Mouse (Mus musculus) heart, embryonic 13.5 days (tissue): Measurements from ENCODE around the gene Atp2a3. TPM values are rescaled to one million over a fixed set of nuclear protein-coding genes. Genes with fewer than 3 reads are reported as not detected.

Experiments
- ATAC-seq: fragments of 200-750 bp; cut with Nextera tagmentation; 2 replicates; pipeline ENCODE4 v1.8.0; 2017; ENCODE audit warnings: moderate TSS enrichment; ENCODE audit not compliant: insufficient number of reproducible peaks, low FRiP score, low TSS enrichment; ENCODE audit errors: extremely low read depth
- H3K27ac ChIP-seq: fragments of 300-500 bp; sonication (generic); replicated peaks from 2 replicates; pipeline ENCODE4 v1.5.1; 2015; ENCODE audit warnings: moderate library complexity, mild to moderate bottlenecking, inconsistent platforms
- H3K27me3 ChIP-seq: fragments of 300-500 bp; sonication (generic); replicated peaks from 2 replicates; pipeline ENCODE4 v1.6.1; 2015; ENCODE audit warnings: mild to moderate bottlenecking, inconsistent platforms
- H3K36me3 ChIP-seq: fragments of 300-500 bp; sonication (generic); 2 replicates; pipeline ENCODE4 v1.6.1; 2015; ENCODE audit warnings: mild to moderate bottlenecking, inconsistent platforms
- H3K4me1 ChIP-seq: fragments of 300-500 bp; sonication (generic); 2 replicates; pipeline ENCODE4 v1.6.1; 2015; ENCODE audit warnings: inconsistent platforms
- H3K4me2 ChIP-seq: fragments of 300-500 bp; sonication (generic); 2 replicates; pipeline ENCODE4 v1.6.1; 2015; ENCODE audit warnings: inconsistent platforms, mild to moderate bottlenecking, moderate library complexity
- H3K4me3 ChIP-seq: fragments of 300-500 bp; sonication (generic); 2 replicates; pipeline ENCODE4 v1.5.1; 2015; ENCODE audit warnings: moderate library complexity, mild to moderate bottlenecking, inconsistent platforms
- H3K9ac ChIP-seq: fragments of 300-500 bp; sonication (generic); 2 replicates; pipeline ENCODE4 v1.6.1; 2015; ENCODE audit warnings: inconsistent platforms, mild to moderate bottlenecking, moderate library complexity
- H3K9me3 ChIP-seq: fragments of 300-500 bp; sonication (generic); 2 replicates; pipeline ENCODE4 v1.6.1; 2016; ENCODE audit warnings: inconsistent platforms
- WGBS: fragments of 180-500 bp; shearing (Covaris S2); methylation state at CpG from one replicate; pipeline ENCODE4 v1.1.7; 2015; ENCODE audit warnings: mixed read lengths; 5-methylcytosine and 5-hydroxymethylcytosine counted together
- polyA plus RNA-seq: library from polyadenylated mRNA; unstranded; fragments of >200 nt; fragmentation: Nextera tagmentation; extraction: Ambion mirVana; gene quantifications from 2 replicates; pipeline ENCODE4 v1.2.1, GENCODE M21; 2015

The Atp2a3 gene
- polyA plus RNA-seq, 1 experiment from 2014 or later: 4.0 TPM

GRCm38 (mm10) chr11:73020953-73021800 lies 60.2 kb downstream of the Atp2a3 start:
- ATAC-seq: no peak
- peaks cover 55% of the 10 kb centered on the region for H3K27me3 ChIP-seq
- WGBS: 59% methylated on average over 7 of the region's 7 CpGs
- H3K4me1 ChIP-seq: peaks cover 38% of the 10 kb centered on the region
- no peak overlapping the region for H3K9ac ChIP-seq
- H3K4me3 ChIP-seq: no peak overlapping the region
- no peaks in the 10 kb centered on the region for H3K9me3 ChIP-seq
- no peaks in the 10 kb centered on the region for H3K36me3 ChIP-seq
- H3K27ac ChIP-seq: no peak overlapping the region
- H3K4me2 ChIP-seq: no peak overlapping the region

DNA sequence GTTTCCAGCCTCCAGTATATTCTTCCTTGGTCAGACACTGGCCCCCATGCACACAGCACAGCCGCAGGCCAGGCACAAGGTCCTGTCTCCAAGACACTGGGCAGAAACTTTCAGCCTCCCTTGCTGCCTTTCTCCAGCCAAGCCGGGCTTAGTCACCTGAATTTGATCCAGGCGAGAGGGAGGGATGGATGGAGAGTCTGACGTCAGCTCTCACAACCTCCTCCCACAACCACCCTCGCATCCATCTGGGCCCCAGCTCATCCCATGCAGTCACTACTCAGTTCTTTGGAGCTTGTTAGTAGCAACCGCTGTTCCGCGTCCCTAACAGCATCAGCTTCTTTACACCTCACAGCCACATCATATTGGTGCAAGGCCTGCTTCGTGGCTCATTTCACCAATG lies 62.1 kb downstream of the Atp2a3 start:
- 48% methylated on average over 9 of the region's 9 CpGs for WGBS
- Histone ChIP-seq H3K36me3 (no peaks in the 10 kb centered on the region), H3K27me3 (peaks cover 42% of the 10 kb centered on the region), H3K9me3 (no peaks in the 10 kb centered on the region), H3K4me2 (no peak overlapping the region), H3K4me1 (peaks cover 49% of the 10 kb centered on the region), H3K4me3 (no peak overlapping the region), H3K27ac (no peak overlapping the region), H3K9ac (no peak overlapping the region)
- ATAC-seq: no peak

- H3K4me1 ChIP-seq: peaks cover 45% of the 10 kb centered on the region
- H3K27me3 ChIP-seq: peaks cover 37% of the 10 kb centered on the region
- no peak overlapping the region for H3K27ac ChIP-seq
- 58% methylated on average over 4 of the region's 4 CpGs for WGBS
- H3K4me3 ChIP-seq: no peak overlapping the region
- H3K36me3 ChIP-seq: no peaks in the 10 kb centered on the region
- no peak overlapping the region for H3K4me2 ChIP-seq
- no peak for ATAC-seq
- H3K9ac ChIP-seq: no peak overlapping the region
- no peaks in the 10 kb centered on the region for H3K9me3 ChIP-seq
Measured at GRCm38 (mm10) chr11:73023827-73024226, 62.9 kb downstream of the Atp2a3 start.

- no peaks in the 10 kb centered on the region for H3K9me3 ChIP-seq
Measured at GRCm38 (mm10) chr11:73024236-73024904, 63.4 kb downstream of the Atp2a3 start.

DNA sequence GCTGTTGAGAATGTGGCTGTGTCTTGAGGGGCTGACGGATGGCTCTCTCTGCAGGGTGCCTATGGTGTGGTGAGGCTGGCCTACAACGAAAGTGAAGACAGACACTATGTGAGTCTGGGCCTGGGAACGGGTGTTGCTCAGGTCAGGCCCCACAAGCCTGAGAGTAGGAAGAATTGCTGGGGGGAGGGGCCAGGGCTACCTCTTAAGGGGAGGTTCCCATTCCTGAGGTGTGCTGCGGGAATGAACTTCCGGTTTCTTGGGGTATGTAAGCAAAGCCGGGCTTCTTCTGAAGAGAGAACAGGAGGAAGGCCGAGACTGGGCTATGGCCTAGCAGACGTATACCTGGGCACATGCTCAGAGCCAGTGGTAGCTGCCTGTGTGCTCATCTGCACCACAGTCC lies 66.0 kb downstream of the Atp2a3 start:
- Histone ChIP-seq H3K36me3 (no peaks in the 10 kb centered on the region), H3K27me3 (peaks cover 10% of the 10 kb centered on the region), H3K9me3 (no peaks in the 10 kb centered on the region), H3K27ac (no peak overlapping the region), H3K4me3 (no peak overlapping the region), H3K4me1 (peaks cover 45% of the 10 kb centered on the region), H3K9ac (peak overlapping the region; percentile 30; the same call in 1 of the 2 replicates), H3K4me2 (no peak overlapping the region)
- WGBS: 44% methylated on average over 8 of the region's 8 CpGs
- no peak for ATAC-seq

More at GRCm38 (mm10) chr11:73024236-73024904, 63.4 kb downstream of the Atp2a3 start:
- Histone ChIP-seq H3K27me3 (peaks cover 33% of the 10 kb centered on the region), H3K27ac (no peak overlapping the region), H3K36me3 (no peaks in the 10 kb centered on the region), H3K4me3 (no peak overlapping the region), H3K9ac (peak overlapping the region; percentile 11; the same call in 1 of the 2 replicates), H3K4me1 (peaks cover 42% of the 10 kb centered on the region), H3K4me2 (no peak overlapping the region)
- ATAC-seq: no peak
- 48% methylated on average over 7 of the region's 7 CpGs for WGBS

DNA sequence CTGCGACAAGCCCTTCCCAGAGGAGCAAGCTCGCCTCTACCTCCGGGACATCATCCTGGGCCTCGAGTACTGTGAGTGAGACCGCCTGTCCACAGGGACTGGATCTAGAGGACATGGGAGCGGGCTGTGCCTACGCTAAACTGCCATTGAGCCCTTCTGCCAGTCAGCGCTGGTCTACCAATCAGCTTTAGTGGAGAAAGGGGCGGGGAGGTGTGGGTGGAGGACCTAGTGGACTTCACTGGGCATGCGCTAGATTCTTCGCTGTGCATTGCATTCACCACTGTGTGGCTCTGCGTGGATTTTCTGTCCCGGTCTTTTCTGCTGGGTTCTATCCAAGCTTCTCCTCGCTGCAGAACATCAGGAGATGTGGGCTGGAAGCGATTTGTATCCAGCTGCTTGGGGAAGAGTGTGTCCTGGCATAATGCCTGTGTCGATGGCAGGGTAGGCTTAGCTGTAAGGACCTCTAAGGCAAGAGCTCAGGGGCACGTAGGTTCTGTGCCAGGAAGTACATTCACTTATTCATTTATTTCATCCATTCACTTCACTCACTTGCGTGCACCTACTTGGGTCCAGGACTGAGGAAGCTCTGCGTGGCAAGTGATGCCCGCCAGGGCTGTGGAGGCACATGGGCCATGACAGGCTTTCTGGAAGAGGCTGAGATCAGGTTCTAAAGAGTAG lies 70.0 kb downstream of the Atp2a3 start:
- Histone ChIP-seq H3K27ac (peak overlapping the region; percentile 25; the same call in 1 of the 2 replicates), H3K9ac (peak overlapping the region; percentile 76), H3K36me3 (no peaks in the 10 kb centered on the region), H3K4me2 (peak overlapping the region; percentile 76), H3K9me3 (no peaks in the 10 kb centered on the region), H3K4me1 (peaks cover 22% of the 10 kb centered on the region), H3K4me3 (peak overlapping the region; percentile 43), H3K27me3 (peaks cover 11% of the 10 kb centered on the region; the same call in 1 of the 2 replicates)
- ATAC-seq: peak; percentile 74
- 21% methylated on average over 20 of the region's 20 CpGs for WGBS

DNA sequence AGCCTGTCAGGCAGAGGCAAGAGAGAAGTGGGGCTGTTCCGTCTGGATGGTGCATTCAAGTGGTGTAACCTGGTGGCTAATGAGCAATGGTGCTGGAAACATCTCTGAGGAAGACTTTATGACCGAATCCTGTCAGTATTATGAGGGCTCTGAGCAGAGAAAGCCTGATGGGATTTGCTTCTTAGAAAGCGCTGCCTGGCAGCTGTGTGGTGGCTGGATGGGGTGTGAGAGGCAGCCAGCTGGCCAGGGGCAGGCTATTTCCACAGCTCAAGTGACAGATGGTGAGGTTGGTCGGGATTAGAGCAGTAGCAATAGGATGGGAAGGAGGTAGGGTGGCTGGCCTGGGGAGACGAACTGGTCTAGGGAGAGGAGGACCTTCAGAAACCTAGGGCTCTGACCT lies 70.6 kb downstream of the Atp2a3 start:
- ATAC-seq: no peak
- no peak overlapping the region for H3K4me3 ChIP-seq
- peak overlapping the region; percentile 76; the same call in 1 of the 2 replicates for H3K9ac ChIP-seq
- WGBS: 70% methylated on average over 5 of the region's 5 CpGs
- no peaks in the 10 kb centered on the region for H3K36me3 ChIP-seq
- peaks cover 24% of the 10 kb centered on the region for H3K4me1 ChIP-seq
- H3K27ac ChIP-seq: no peak overlapping the region
- no peaks in the 10 kb centered on the region for H3K9me3 ChIP-seq
- H3K27me3 ChIP-seq: peaks cover 8% of the 10 kb centered on the region; the same call in 1 of the 2 replicates
- peak overlapping the region; percentile 76 for H3K4me2 ChIP-seq

- no peak for ATAC-seq
- Histone ChIP-seq H3K36me3 (no peaks in the 10 kb centered on the region), H3K27ac (no peak overlapping the region; the same call in 1 of the 2 replicates), H3K4me1 (peaks cover 20% of the 10 kb centered on the region), H3K9me3 (no peaks in the 10 kb centered on the region), H3K9ac (peak overlapping the region; percentile 14; the same call in 1 of the 2 replicates), H3K27me3 (peaks cover 8% of the 10 kb centered on the region; the same call in 1 of the 2 replicates), H3K4me3 (no peak overlapping the region), H3K4me2 (no peak overlapping the region)
- 48% methylated on average over 7 of the region's 7 CpGs for WGBS
Measured at GRCm38 (mm10) chr11:73036077-73036476, 75.1 kb downstream of the Atp2a3 start.

- 44% methylated on average over 6 of the region's 6 CpGs for WGBS
- no peak overlapping the region for H3K27ac ChIP-seq
- H3K4me1 ChIP-seq: peaks cover 16% of the 10 kb centered on the region
- no peak overlapping the region for H3K4me3 ChIP-seq
- ATAC-seq: peak; percentile 12; the same call in 1 of the 2 replicates
- H3K27me3 ChIP-seq: peaks cover 6% of the 10 kb centered on the region; the same call in 1 of the 2 replicates
- H3K9ac ChIP-seq: peak overlapping the region; percentile 37; the same call in 1 of the 2 replicates
- no peaks in the 10 kb centered on the region for H3K36me3 ChIP-seq
- no peak overlapping the region for H3K4me2 ChIP-seq
- no peaks in the 10 kb centered on the region for H3K9me3 ChIP-seq
Measured at GRCm38 (mm10) chr11:73036889-73037288, 75.9 kb downstream of the Atp2a3 start.

DNA sequence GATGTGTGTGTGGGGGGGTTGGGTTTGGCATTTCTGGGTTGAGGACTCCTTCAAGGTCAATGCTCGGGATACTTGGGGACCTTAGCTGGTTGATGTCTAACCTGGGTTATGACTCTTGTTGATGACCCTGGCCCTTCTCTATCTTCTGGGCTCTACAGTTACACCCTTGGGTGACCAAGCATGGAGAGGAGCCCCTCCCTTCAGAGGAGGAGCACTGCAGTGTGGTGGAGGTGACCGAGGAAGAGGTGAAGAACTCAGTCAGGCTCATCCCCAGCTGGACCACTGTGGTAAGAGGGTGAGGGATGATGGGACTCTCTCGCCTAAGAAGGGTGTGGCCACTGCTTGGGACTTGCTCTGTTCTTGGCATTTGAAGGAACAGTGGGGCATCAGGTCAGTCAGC lies 76.7 kb downstream of the Atp2a3 start:
- H3K4me3 ChIP-seq: no peak overlapping the region
- H3K27me3 ChIP-seq: 0 out of 2 replicates have a peak, but pooled peaks cover 3% of the 10 kb centered on the region
- H3K4me2 ChIP-seq: no peak overlapping the region
- no peak overlapping the region for H3K9ac ChIP-seq
- no peaks in the 10 kb centered on the region for H3K36me3 ChIP-seq
- no peak for ATAC-seq
- no peak overlapping the region for H3K27ac ChIP-seq
- WGBS: 76% methylated on average over 3 of the region's 3 CpGs
- H3K4me1 ChIP-seq: peaks cover 16% of the 10 kb centered on the region
- no peaks in the 10 kb centered on the region for H3K9me3 ChIP-seq
